In genomic region chr2:13407272-13407671, GRCm38 (mm10) we compare ENCODE assay signal across 7 mouse cellular contexts.
A peak's percentile ranks its signal among the peaks of the same experiment; 100 is the strongest.
DNase-seq lines count a peak whose midpoint lies in the region; ATAC-seq and TF ChIP-seq lines count a peak whose summit lies in the region.

No protein-coding gene starts in this region.

- no peaks in the 10 kb centered on the region for H3K27me3 ChIP-seq in embryonic facial prominence, embryonic 14.5 days (replicated peaks; ENCODE audit: control insufficient read depth, insufficient read depth, low read length)

- H3K27ac ChIP-seq in embryonic facial prominence, embryonic 14.5 days (replicated peaks; ENCODE audit: low read depth, low read length), result 0 out of 2 replicates have a peak overlapping the region, but pooled peaks have one; percentile 19
- H3K27ac ChIP-seq in layer of hippocampus, adult 2 months, result no peak overlapping the region

- no peak overlapping the region for H3K9ac ChIP-seq in embryonic facial prominence, embryonic 14.5 days (ENCODE audit: low read depth, low read length)

- H3K4me2 ChIP-seq in embryonic facial prominence, embryonic 14.5 days (ENCODE audit: low read depth, low read length), result no peak overlapping the region

- H3K4me1 ChIP-seq in embryonic facial prominence, embryonic 14.5 days (ENCODE audit: control insufficient read depth, insufficient read depth, low read length), result peaks cover 13% of the 10 kb centered on the region

- ATAC-seq in CD4-positive, CD25-positive, alpha-beta regulatory T cell, adult 4 months, result peak; percentile 61
- ATAC-seq in embryonic facial prominence, embryonic 14.5 days (ENCODE audit: low read depth), result peak; percentile 58
- ATAC-seq in inflammation-experienced regulatory T-cells, adult 6 months, result peak; percentile 44

- H3K4me3 ChIP-seq in embryonic facial prominence, embryonic 14.5 days (ENCODE audit: low read depth, low read length), result no peak overlapping the region
- no peak overlapping the region for H3K4me3 ChIP-seq in layer of hippocampus, adult 2 months

- WGBS in embryonic facial prominence, embryonic 14.5 days, result 33% methylated on average over 5 of the region's 5 CpGs

- peak; percentile 36 to 47 for DNase-seq in B cell, adult 2 months
- DNase-seq in embryonic facial prominence, embryonic 14.5 days (ENCODE audit: low spot score), result peak; percentile 85
- peak; percentile 27 for DNase-seq in retina, postnatal 1 day
- DNase-seq in urinary bladder, adult 2 months (ENCODE audit: low spot score), result no peak
- DNase-seq in layer of hippocampus, adult 2 months (ENCODE audit: low spot score in 2 of 2), result no peak

- H3K9me3 ChIP-seq in embryonic facial prominence, embryonic 14.5 days (ENCODE audit: control insufficient read depth, low read length), result no peaks in the 10 kb centered on the region

- no peaks in the 10 kb centered on the region for H3K36me3 ChIP-seq in embryonic facial prominence, embryonic 14.5 days (ENCODE audit: control insufficient read depth, insufficient read depth, low read length)

- TF ChIP-seq CTCF in layer of hippocampus, adult 2 months (conservative IDR thresholded peaks at IDR 0.05), result no peak

Comparison
In these comparisons a context has a peak if more than half of its experiments do, and no peak if none do; other contexts are left out.
1. DNase-seq: peak in B cell, adult 2 months (2 of 2), embryonic facial prominence, embryonic 14.5 days (single experiment) and retina, postnatal 1 day (single experiment); none in urinary bladder, adult 2 months (single experiment) and layer of hippocampus, adult 2 months (0 of 2).
2. Peak in every context shown above with its lines, with median percentiles within 50 percentile points of each other: ATAC-seq.